Mouse (Mus musculus): ENCODE results near the gene Gm19402. TPM values are rescaled to one million over a fixed set of nuclear protein-coding genes. Genes with fewer than 3 reads are reported as not detected.
"Not testable (repeated sequence)": the region's sequence is repeated elsewhere in the genome, so short reads cannot be mapped to it uniquely, and the experiment has no call there.

Gene Gm19402
- not detected in 2 replicates for polyA plus RNA-seq (2015; fragmentation: Nextera tagmentation; extraction: Ambion mirVana)

DNA sequence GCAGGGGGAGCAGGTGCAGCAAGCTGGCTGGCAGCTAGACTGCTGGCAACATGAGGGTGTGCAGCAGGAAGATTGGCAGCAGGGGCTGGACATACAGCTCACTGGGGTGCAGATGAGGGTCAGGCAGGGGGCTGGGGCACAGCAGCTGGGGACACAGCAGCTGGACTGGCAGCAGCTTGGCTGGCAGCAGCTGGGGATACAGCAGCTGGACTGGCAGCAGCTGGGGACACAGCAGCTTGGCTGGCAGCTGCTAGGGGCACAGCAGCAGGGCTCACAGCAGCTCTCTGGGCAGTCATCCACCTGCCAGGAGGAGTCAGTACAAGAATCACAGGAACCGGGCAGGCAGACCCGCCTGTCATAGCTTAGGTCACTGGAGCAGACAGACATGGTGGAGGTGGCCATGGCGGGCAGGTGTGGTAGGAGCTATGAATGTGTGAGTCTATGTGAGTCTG is at the start of gene Gm19402:
TSS of gene Gm19402 (minus strand) at position 402 of the 452 bp plus-strand sequence.
- not testable (repeated sequence) for H3K36me3 ChIP-seq; H3K27ac ChIP-seq; H3K4me3 ChIP-seq; ATAC-seq (ENCODE audit: insufficient number of reproducible peaks, insufficient read depth, low FRiP score, low TSS enrichment, low read depth); H3K9me3 ChIP-seq; H3K9ac ChIP-seq; H3K4me2 ChIP-seq
- WGBS: 62% methylated on average over 3 of the region's 3 CpGs
- peaks cover 15% of the 10 kb centered on the region for H3K4me1 ChIP-seq
- peaks cover 45% of the 10 kb centered on the region for H3K27me3 ChIP-seq

DNA sequence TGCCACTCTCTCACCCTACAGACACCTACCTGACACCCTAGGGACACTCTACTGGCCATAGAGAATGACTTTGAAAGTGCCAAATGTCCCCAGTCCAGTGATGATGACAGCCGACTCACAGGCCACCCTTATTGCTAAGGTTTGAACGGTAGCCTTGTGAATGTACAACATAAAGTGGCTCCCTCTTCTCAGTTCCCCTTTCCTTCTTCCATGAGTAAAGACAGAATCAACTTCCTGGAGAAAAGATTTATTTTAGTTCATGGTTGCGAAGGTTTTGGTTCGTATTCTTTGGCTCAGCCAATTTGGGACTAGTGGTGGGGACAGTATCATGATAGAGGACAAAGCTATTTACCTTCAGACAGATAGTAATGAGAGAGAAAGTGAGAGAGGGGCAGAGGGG is 48.4 kb upstream of the Gm19402 start:
- Histone ChIP-seq H3K27ac (no peak overlapping the region), H3K27me3 (no peaks in the 10 kb centered on the region), H3K4me3 (no peak overlapping the region), H3K9me3 (no peaks in the 10 kb centered on the region; the same call in 1 of the 2 replicates), H3K4me2 (no peak overlapping the region), H3K36me3 (no peaks in the 10 kb centered on the region), H3K9ac (no peak overlapping the region), H3K4me1 (no peaks in the 10 kb centered on the region)
- ATAC-seq (ENCODE audit: insufficient number of reproducible peaks, insufficient read depth, low FRiP score, low TSS enrichment, low read depth): no peak
- 84% methylated on average over 4 of the region's 4 CpGs for WGBS

DNA sequence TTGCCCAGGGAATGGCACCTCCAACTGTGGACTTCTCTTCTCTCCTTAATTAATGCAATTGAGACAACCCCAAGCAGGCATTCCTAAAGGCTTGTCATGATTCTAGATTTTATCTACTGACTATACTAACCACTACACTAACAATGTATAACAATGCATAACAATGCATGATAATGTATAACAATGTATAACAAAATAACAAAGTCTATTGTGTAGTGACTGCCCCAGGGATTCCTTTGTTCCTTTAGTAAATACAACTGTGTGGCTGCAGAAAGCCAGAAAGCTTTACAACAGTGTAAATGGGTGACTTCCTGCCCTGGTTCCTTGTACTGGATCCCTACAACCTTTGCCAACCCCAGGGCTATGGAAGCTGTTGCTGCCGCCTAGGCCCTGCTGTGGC is 45.4 kb upstream of the Gm19402 start:
- WGBS: 83% methylated on average over 1 of the region's 1 CpGs
- ATAC-seq (ENCODE audit: insufficient number of reproducible peaks, insufficient read depth, low FRiP score, low TSS enrichment, low read depth): no peak

DNA sequence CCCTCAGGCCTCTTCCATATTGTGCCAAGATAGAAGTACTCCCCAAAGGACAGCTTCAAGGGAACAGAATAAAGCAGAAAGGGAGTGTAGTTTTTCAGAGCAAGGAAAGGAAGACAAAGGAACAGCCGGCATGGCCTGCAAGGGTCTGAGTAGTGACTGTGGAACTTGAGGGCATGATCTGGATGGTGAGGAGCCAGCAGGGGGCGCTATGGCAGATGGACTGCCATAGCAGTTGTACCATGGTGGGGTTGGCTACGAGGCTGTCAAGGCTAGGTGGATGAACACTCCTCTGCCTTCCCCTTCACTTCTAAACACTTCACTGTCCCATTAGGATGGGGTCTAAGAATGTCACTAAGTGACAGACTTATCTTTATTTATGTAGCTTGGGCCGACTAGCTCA is 38.7 kb upstream of the Gm19402 start:
- no peaks in the 10 kb centered on the region for H3K9me3 ChIP-seq
- WGBS: 48% methylated on average over 4 of the region's 4 CpGs

More for the DNA sequence above, 45.4 kb upstream of the Gm19402 start:
- Histone ChIP-seq H3K36me3 (no peaks in the 10 kb centered on the region), H3K4me2 (no peak overlapping the region), H3K4me3 (no peak overlapping the region), H3K4me1 (no peaks in the 10 kb centered on the region), H3K27ac (no peak overlapping the region), H3K27me3 (no peaks in the 10 kb centered on the region), H3K9me3 (no peaks in the 10 kb centered on the region; the same call in 1 of the 2 replicates), H3K9ac (no peak overlapping the region)

DNA sequence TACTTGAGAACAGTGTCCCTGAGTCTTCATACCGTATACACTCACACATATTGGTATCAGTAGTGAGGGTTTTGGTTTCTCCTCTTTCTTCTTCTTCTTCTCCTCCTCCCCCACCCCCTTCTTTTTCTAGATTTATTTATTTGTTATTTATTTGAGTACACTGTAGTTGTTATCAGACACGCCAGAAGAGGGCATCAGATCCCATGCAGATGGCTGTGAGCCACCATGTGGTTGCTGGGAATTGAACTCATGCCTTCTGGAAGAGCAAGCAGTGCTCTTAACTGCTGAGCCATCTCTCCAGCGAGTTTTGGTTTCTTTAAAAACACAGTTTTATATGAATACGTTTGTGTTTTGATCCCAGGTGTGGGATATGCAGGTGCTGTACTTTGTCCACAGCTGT is 37.7 kb upstream of the Gm19402 start:
- Histone ChIP-seq H3K4me3 (no peak overlapping the region), H3K36me3 (no peaks in the 10 kb centered on the region), H3K9ac (no peak overlapping the region), H3K4me2 (no peak overlapping the region), H3K27me3 (no peaks in the 10 kb centered on the region), H3K9me3 (no peaks in the 10 kb centered on the region), H3K4me1 (no peaks in the 10 kb centered on the region), H3K27ac (no peak overlapping the region)
- ATAC-seq (ENCODE audit: insufficient number of reproducible peaks, insufficient read depth, low FRiP score, low TSS enrichment, low read depth): no peak
- WGBS: 63% methylated on average over 4 of the region's 4 CpGs

More for the DNA sequence above, 38.7 kb upstream of the Gm19402 start:
- ATAC-seq (ENCODE audit: insufficient number of reproducible peaks, insufficient read depth, low FRiP score, low TSS enrichment, low read depth): no peak
- no peak overlapping the region for H3K9ac ChIP-seq
- no peaks in the 10 kb centered on the region for H3K4me1 ChIP-seq
- H3K27ac ChIP-seq: no peak overlapping the region
- H3K4me3 ChIP-seq: no peak overlapping the region
- H3K27me3 ChIP-seq: no peaks in the 10 kb centered on the region
- no peaks in the 10 kb centered on the region for H3K36me3 ChIP-seq
- H3K4me2 ChIP-seq: no peak overlapping the region

DNA sequence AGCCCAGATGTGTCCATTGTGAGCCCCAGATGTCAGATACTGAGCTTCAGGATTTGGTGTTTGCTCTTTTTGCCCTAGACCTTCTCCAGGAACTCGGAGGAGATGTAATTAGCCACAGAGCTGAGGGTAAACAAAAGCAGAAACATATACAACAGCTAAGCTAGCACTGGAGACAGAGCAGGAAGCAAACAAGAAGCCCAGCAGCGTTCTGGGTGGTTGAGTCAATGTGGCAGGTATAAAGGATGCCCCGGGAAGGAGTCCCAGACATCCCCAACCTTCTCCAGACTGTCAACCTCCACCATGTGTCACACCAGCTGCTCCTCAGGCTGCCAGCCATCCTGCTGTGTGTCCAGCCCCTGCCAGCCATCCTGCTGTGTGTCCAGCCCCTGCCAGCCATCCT is 35.6 kb upstream of the Gm19402 start, which contains the start of gene Gm10100:
TSS of gene Gm10100 (plus strand) at position 301 of the 400 bp plus-strand sequence.
- no peaks in the 10 kb centered on the region for H3K27me3 ChIP-seq
- 49% methylated on average over 3 of the region's 3 CpGs for WGBS

DNA sequence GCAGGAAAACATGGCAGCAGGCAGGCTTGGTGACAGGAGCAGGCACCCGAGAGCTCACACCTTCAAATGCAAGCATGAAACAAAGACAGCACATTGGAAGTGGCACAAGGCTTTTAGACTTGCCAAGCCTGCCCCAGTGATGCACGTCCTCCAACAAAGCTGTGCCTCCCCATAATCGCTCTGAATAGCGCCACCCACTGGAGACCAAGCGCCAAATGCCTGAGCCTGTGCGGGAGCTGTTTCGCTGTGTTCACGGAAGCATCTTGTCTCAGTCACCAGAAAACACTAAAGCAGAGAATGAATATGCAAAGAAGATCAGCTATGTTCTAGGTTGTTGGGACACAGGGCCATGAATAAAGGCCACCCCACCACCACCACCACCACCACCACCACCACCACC is 34.3 kb upstream of the Gm19402 start:
- H3K9ac ChIP-seq: no peak overlapping the region
- H3K4me2 ChIP-seq: no peak overlapping the region
- no peaks in the 10 kb centered on the region for H3K36me3 ChIP-seq
- 73% methylated on average over 8 of the region's 8 CpGs for WGBS
- ATAC-seq (ENCODE audit: insufficient number of reproducible peaks, insufficient read depth, low FRiP score, low TSS enrichment, low read depth): no peak
- no peaks in the 10 kb centered on the region for H3K9me3 ChIP-seq
- H3K27ac ChIP-seq: no peak overlapping the region
- H3K4me3 ChIP-seq: no peak overlapping the region
- no peaks in the 10 kb centered on the region for H3K4me1 ChIP-seq
- no peaks in the 10 kb centered on the region for H3K27me3 ChIP-seq

More for the DNA sequence above, 35.6 kb upstream of the Gm19402 start, which contains the start of gene Gm10100:
- no peak for ATAC-seq (ENCODE audit: insufficient number of reproducible peaks, insufficient read depth, low FRiP score, low TSS enrichment, low read depth)
- Histone ChIP-seq H3K4me3 (no peak within 1 kb of the TSS), H3K4me2 (no peak within 1 kb of the TSS), H3K27ac (no peak within 1 kb of the TSS), H3K36me3 (no peaks in the 10 kb centered on the region), H3K9me3 (no peaks in the 10 kb centered on the region), H3K4me1 (no peaks in the 10 kb centered on the region), H3K9ac (no peak within 1 kb of the TSS)

DNA sequence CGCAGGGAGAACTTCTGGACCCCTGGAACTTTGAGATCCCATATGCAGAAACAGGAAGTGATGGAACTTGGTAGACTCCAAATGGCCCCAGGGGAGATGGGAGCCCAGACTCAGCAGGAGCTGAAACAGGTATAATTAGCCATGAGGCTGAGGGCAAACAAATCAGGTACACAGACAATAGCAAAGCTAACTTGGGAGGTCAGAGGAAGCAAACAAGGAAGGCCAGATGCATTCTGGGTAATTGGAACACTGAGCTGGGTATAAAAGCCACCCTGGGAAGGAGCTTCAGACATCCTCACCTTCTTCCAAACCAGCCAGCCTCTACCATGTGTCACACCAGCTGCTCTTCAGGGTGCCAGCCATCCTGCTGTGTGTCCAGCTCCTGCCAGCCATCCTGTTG is 29.7 kb upstream of the Gm19402 start, which contains the start of gene Krtap12-1:
TSS of gene Krtap12-1 (plus strand) at position 301 of the 400 bp plus-strand sequence.
- not testable (repeated sequence) for H3K9me3 ChIP-seq; H3K9ac ChIP-seq; H3K27me3 ChIP-seq; H3K4me3 ChIP-seq; H3K36me3 ChIP-seq; H3K4me2 ChIP-seq; H3K27ac ChIP-seq; H3K4me1 ChIP-seq; ATAC-seq (ENCODE audit: insufficient number of reproducible peaks, insufficient read depth, low FRiP score, low TSS enrichment, low read depth)
- WGBS: 77% methylated on average over 1 of the region's 1 CpGs

DNA sequence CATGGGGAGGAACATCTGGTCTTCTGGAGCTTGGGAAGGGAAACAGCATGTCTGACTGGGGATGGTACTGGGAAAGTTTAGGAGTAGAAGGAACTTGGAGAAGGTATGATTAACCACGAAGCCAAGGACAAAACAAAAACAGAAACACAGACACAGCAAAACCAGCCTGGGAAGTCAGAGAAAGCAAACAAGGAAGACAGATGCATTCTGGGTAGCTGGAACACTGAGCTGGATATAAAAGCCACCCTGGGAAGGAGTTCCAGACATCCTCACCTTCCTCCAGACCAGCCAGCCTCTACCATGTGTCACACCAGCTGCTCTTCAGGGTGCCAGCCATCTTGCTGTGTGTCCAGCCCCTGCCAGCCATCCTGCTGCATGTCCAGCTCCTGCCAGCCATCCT is 24.9 kb upstream of the Gm19402 start, which contains the start of gene Gm10142:
TSS of gene Gm10142 (plus strand) at position 301 of the 400 bp plus-strand sequence.
- no peak within 1 kb of the TSS for H3K4me2 ChIP-seq
- H3K9ac ChIP-seq: no peak within 1 kb of the TSS
- no peaks in the 10 kb centered on the region for H3K36me3 ChIP-seq
- ATAC-seq (ENCODE audit: insufficient number of reproducible peaks, insufficient read depth, low FRiP score, low TSS enrichment, low read depth): no peak
- no peaks in the 10 kb centered on the region for H3K27me3 ChIP-seq
- H3K4me3 ChIP-seq: no peak within 1 kb of the TSS
- no peaks in the 10 kb centered on the region for H3K4me1 ChIP-seq
- WGBS: 69% methylated on average over 1 of the region's 1 CpGs
- H3K27ac ChIP-seq: no peak within 1 kb of the TSS
- peaks cover 7% of the 10 kb centered on the region for H3K9me3 ChIP-seq

DNA sequence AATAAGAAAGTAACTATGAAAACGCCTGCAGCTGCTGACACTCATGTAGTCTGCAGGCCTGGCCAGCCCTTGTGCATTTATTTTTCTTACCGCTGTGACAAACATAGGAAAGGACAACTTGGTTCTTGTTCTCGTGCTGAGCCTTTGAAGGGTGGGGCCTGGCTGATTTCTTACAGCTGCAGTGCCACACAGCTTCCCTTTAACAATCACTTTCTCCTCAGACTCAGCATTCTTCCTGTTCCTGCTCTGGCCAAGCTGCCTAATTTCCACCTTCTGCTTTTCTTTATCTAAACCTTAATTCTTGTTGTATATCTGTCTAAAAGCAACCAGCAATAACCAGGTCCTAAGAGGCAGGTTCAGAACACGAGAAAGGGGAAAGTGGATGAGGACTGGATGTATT is 23.2 kb upstream of the Gm19402 start:
- no peaks in the 10 kb centered on the region for H3K4me1 ChIP-seq
- ATAC-seq (ENCODE audit: insufficient number of reproducible peaks, insufficient read depth, low FRiP score, low TSS enrichment, low read depth): no peak
- 42% methylated on average over 4 of the region's 4 CpGs for WGBS

DNA sequence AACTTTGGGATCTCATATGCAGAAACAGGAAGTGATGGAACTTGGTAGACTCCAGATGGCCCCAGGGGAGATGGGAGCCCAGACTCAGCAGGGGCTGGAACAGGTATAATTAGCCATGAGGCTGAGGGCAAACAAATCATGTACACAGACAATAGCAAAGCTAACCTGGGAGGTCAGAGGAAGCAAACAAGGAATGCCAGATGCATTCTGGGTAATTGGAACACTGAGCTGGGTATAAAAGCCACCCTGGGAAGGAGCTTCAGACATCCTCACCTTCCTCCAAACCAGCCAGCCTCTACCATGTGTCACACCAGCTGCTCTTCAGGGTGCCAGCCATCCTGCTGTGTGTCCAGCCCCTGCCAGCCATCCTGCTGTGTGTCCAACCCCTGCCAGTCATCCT is 20.6 kb upstream of the Gm19402 start, which contains the start of gene Gm10024:
TSS of gene Gm10024 (plus strand) at position 301 of the 400 bp plus-strand sequence.
- not testable (repeated sequence) for H3K4me1 ChIP-seq, H3K36me3 ChIP-seq

More for the DNA sequence above, 23.2 kb upstream of the Gm19402 start:
- no peaks in the 10 kb centered on the region for H3K36me3 ChIP-seq
- H3K9ac ChIP-seq: no peak overlapping the region
- H3K4me2 ChIP-seq: no peak overlapping the region
- H3K27me3 ChIP-seq: no peaks in the 10 kb centered on the region
- peaks cover 7% of the 10 kb centered on the region for H3K9me3 ChIP-seq
- no peak overlapping the region for H3K27ac ChIP-seq
- no peak overlapping the region for H3K4me3 ChIP-seq

DNA sequence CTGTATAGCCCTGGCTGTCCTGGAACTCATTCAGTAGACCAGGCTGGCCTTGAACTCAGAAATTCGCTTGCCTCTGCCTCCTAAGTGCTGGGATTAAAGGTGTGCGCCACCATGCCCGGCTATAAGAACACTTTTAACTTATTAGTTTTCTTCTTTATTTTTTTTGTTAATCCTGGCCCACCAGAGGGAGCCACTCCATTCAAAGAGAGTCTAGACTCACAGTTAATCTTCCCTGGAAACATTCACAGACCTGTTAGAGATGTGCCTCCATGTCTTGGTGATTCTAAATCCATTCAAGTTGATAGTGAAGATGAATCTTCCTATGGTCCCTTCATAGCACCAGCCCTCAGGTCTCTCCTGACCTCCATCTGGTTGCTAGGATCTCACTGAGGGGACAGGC is 19.3 kb upstream of the Gm19402 start:
- H3K27me3 ChIP-seq: no peaks in the 10 kb centered on the region
- no peak overlapping the region for H3K4me3 ChIP-seq
- H3K4me1 ChIP-seq: no peaks in the 10 kb centered on the region
- H3K9me3 ChIP-seq: peaks cover 12% of the 10 kb centered on the region
- no peaks in the 10 kb centered on the region for H3K36me3 ChIP-seq
- no peak overlapping the region for H3K27ac ChIP-seq
- no peak for ATAC-seq (ENCODE audit: insufficient number of reproducible peaks, insufficient read depth, low FRiP score, low TSS enrichment, low read depth)
- WGBS: 68% methylated on average over 3 of the region's 3 CpGs
- H3K4me2 ChIP-seq: no peak overlapping the region
- no peak overlapping the region for H3K9ac ChIP-seq

More for the DNA sequence above, 20.6 kb upstream of the Gm19402 start, which contains the start of gene Gm10024:
- not testable (repeated sequence) for H3K4me2 ChIP-seq; H3K9ac ChIP-seq; H3K27me3 ChIP-seq; H3K4me3 ChIP-seq; H3K9me3 ChIP-seq; H3K27ac ChIP-seq; ATAC-seq (ENCODE audit: insufficient number of reproducible peaks, insufficient read depth, low FRiP score, low TSS enrichment, low read depth)

All from embryonic facial prominence, embryonic 13.5 days (tissue).